Mouse (Mus musculus) heart, embryonic 10.5 days (tissue): ENCODE measurements around the gene Grik5. TPM values are rescaled to one million over a fixed set of nuclear protein-coding genes. Genes with fewer than 3 reads are reported as not detected.
"Not testable (repeated sequence)": the region's sequence is repeated elsewhere in the genome, so short reads cannot be mapped to it uniquely, and the experiment has no call there.

ENCODE experiments used
- DNase-seq: peaks from one replicate; pipeline ENCODE4 v3.0.0-alpha.2; 2017; ENCODE audit warnings: low spot score
- H3K27ac ChIP-seq: fragments of 300-500 bp; sonication (generic); 2 replicates; pipeline ENCODE4 v1.5.1; 2016; ENCODE audit warnings: mild to moderate bottlenecking
- H3K27me3 ChIP-seq: fragments of 300-500 bp; sonication (generic); 2 replicates; pipeline ENCODE4 v1.6.1; 2016; ENCODE audit warnings: mild to moderate bottlenecking; ENCODE audit not compliant: poor library complexity, insufficient read depth, severe bottlenecking
- H3K36me3 ChIP-seq: fragments of 300-500 bp; sonication (generic); 2 replicates; pipeline ENCODE4 v1.6.1; 2016; ENCODE audit warnings: mild to moderate bottlenecking, moderate library complexity
- H3K4me1 ChIP-seq: fragments of 300-500 bp; sonication (generic); 2 replicates; pipeline ENCODE4 v1.6.1; 2016; ENCODE audit warnings: mild to moderate bottlenecking
- H3K4me3 ChIP-seq: fragments of 300-500 bp; sonication (generic); 2 replicates; pipeline ENCODE4 v1.5.1; 2016; ENCODE audit warnings: mild to moderate bottlenecking, moderate library complexity
- H3K9me3 ChIP-seq: fragments of 300-500 bp; sonication (generic); 2 replicates; pipeline ENCODE4 v1.6.1; 2016; ENCODE audit warnings: mild to moderate bottlenecking, moderate library complexity
- WGBS: fragments of 180-500 bp; shearing (Covaris S2); methylation state at CpG from one replicate; pipeline ENCODE4 v1.1.7; 2016; 5-methylcytosine and 5-hydroxymethylcytosine counted together
- polyA plus RNA-seq: library from polyadenylated mRNA; unstranded; fragments of >200 nt; fragmentation: Nextera tagmentation; extraction: Ambion mirVana; gene quantifications from 2 replicates; pipeline ENCODE4 v1.2.1, GENCODE M21; 2016

Gene Grik5
- polyA plus RNA-seq, 1 experiment from 2014 or later = 6.6 TPM

DNA sequence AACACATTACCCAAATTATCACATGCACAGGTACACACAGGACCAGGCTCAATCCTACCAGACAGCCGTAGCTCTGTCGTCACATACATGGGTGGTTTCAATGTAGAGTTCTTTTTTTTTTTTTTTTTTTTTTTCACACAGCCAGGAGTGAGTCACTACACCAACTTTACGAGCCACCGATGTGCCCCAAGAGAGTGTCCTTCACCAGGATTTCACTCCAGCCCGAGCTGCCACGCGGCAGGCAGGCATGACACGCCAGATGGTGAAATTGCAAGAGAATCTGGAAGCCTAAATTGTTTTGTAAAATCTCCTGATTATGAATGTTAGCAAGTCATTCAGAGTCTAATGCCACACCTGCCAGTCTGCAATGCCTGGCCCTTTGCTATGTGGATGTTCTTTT is 24.8 kb downstream of the Grik5 start:
- Histone ChIP-seq H3K4me1 (peaks cover 8% of the 10 kb centered on the region), H3K4me3 (no peak overlapping the region), H3K27me3 (no peaks in the 10 kb centered on the region), H3K9me3 (no peaks in the 10 kb centered on the region), H3K27ac (no peak overlapping the region), H3K36me3 (peaks cover 82% of the 10 kb centered on the region)
- DNase-seq = no peak
- 90% methylated on average over 8 of the region's 8 CpGs for WGBS

DNA sequence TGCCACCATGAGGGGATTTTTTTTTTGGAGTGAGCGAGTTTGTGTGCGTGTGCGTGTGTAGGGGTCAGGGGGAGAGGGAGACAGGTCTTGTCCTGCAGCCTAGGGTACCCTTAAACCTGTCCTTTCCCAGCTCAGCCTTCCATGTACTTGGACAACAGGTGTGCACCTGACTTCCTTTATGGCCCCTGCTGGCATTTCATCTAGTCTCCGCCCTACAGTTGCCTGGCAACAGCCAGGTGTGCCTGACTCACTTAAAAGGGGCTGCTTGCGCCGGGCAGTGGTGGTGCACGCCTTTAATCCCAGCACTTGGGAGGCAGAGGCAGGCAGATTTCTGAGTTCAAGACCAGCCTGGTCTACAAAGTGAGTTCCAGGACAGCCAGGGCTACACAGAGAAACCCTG is 27.5 kb downstream of the Grik5 start:
- DNase-seq, H3K4me1 ChIP-seq, H3K27me3 ChIP-seq, H3K4me3 ChIP-seq, H3K9me3 ChIP-seq, H3K27ac ChIP-seq: not testable (repeated sequence)
- WGBS = 88% methylated on average over 7 of the region's 7 CpGs
- H3K36me3 ChIP-seq = peaks cover 91% of the 10 kb centered on the region

DNA sequence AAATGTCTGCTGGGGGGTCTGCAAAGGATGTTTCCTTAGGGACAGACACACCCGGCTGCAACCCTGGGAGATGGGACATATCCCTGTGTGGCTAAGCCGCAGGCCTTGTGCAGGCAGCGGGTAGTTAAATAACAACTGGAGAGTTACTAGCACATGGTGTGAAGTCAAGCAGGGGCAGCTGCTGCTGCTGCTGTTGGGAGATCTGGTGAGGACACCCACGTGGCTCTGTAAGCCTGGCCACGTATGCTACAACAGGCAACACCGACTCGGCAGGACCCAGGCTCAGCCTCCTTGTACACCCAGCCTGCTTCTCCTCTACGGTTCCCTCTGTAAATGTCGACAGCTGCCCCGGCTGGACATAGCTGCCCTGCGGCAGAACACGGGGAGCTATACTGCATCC is 30.2 kb downstream of the Grik5 start:
- Histone ChIP-seq H3K4me3 (no peak overlapping the region), H3K36me3 (peaks cover 87% of the 10 kb centered on the region), H3K9me3 (no peaks in the 10 kb centered on the region), H3K27me3 (no peaks in the 10 kb centered on the region), H3K4me1 (peaks cover 4% of the 10 kb centered on the region; the same call in 1 of the 2 replicates), H3K27ac (no peak overlapping the region)
- DNase-seq = no peak
- 76% methylated on average over 12 of the region's 12 CpGs for WGBS

DNA sequence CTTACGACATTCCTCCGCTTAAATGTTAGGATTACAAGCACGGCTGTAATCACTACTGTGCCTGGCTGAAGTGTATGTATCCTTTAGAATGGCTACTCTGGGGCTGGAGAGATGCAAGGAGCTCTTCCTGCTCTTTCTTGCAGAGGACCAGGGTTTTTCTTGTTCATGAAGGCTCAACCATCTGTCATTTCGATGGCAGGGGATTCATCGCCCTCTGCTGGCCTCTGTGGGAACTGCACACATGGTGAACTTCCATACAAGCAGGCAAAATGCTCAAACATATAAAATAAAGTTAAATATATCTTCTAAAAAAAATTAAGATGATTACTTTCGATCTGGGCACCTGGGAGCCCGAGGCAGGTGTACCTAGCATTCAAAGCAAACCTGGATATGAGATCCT is 36.2 kb downstream of the Grik5 start:
- H3K36me3 ChIP-seq = peaks cover 71% of the 10 kb centered on the region
- DNase-seq = no peak
- 52% methylated on average over 7 of the region's 7 CpGs for WGBS

DNA sequence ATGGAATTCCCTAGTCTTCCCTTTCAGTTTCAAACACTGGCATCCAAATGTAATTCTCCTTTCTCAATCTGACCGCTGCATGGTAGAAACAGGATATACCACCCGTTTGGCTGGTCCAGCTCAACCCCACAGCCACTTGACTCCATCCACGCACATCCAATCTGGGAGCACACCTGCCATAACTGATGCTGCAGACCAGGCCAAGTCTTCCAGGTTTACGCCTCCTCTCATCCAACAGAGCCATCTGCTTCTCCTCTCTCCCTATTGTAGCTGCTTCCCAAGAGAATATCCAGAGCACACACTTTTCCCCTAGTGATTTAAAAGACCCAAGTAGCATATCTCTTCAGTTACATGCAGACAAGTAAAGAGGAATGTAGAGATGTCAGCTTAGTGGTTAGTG is 37.4 kb downstream of the Grik5 start:
- Histone ChIP-seq H3K36me3 (peaks cover 60% of the 10 kb centered on the region), H3K9me3 (no peaks in the 10 kb centered on the region)
- 90% methylated on average over 4 of the region's 4 CpGs for WGBS

More for the DNA sequence above, 36.2 kb downstream of the Grik5 start:
- H3K4me3 ChIP-seq = no peak overlapping the region
- H3K4me1 ChIP-seq = 0 out of 2 replicates have a peak, but pooled peaks cover under 1% of the 10 kb centered on the region
- H3K27ac ChIP-seq = no peak overlapping the region
- no peaks in the 10 kb centered on the region for H3K9me3 ChIP-seq
- H3K27me3 ChIP-seq = no peaks in the 10 kb centered on the region

DNA sequence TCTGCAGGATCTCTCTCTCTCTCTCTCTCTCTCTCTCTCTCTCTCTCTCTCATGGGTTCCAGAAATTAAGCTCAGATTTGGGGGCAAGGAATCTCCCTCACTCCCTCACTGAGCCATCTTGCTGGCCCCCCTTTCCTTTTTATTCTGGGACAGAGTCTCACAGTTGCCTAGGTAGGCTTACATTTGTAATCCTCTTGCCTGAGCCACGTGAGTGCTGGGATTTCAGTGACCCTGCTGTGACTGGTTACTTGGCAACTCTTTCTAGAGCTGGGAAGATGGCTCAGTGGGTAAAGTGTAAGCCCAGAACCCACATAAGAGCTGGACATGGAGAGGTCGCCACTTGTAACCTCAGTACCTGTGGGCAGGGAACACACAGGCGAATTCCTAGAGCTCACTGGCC is 40.6 kb downstream of the Grik5 start:
- Histone ChIP-seq H3K36me3 (peaks cover 50% of the 10 kb centered on the region), H3K27ac (no peak overlapping the region), H3K9me3 (no peaks in the 10 kb centered on the region), H3K4me3 (no peak overlapping the region), H3K27me3 (no peaks in the 10 kb centered on the region), H3K4me1 (peaks cover 10% of the 10 kb centered on the region)
- WGBS = 74% methylated on average over 3 of the region's 3 CpGs
- DNase-seq = no peak

More for the DNA sequence above, 37.4 kb downstream of the Grik5 start:
- Histone ChIP-seq H3K4me3 (no peak overlapping the region), H3K27ac (no peak overlapping the region), H3K27me3 (no peaks in the 10 kb centered on the region), H3K4me1 (0 out of 2 replicates have a peak, but pooled peaks cover 7% of the 10 kb centered on the region)
- DNase-seq = no peak

DNA sequence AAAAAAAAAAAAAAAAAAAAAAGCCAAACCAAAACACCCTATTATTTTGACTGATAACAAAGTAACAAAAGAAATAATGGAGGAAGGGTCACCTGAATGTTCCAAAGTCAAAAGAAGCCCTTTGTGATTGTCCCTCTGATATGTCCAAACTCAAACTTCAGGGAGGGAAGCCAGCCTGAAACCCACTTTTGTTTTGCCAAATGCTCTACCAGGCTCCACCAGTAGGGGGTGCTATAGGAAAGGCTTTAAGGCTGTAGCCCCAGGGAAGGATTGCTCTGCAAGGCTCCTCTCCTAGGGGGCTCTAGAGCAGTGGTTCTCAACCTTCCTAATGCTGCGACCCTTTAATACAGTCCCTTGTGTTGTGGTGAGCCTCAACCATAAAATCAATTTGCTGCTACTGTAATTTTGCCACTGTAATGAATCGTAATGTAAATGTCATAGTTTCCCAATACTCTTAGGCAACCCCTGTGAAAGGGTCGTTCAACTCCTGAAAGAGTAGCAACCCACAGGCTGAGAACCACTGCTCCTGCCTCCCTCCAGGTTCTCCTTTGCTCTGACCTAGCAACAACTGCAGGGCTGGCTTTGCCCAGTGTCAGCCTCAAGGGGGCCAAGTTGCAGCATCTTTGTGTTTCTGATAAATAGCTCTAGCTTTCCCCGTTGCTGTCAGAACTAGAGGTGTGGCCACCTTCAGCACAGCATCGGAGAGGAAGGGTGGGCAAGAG is 42.0 kb downstream of the Grik5 start:
- H3K36me3 ChIP-seq = peaks cover 37% of the 10 kb centered on the region
- no peak overlapping the region for H3K4me3 ChIP-seq
- H3K27me3 ChIP-seq = no peaks in the 10 kb centered on the region
- H3K27ac ChIP-seq = no peak overlapping the region
- WGBS = 35% methylated on average over 5 of the region's 5 CpGs
- H3K4me1 ChIP-seq = peaks cover 22% of the 10 kb centered on the region
- no peaks in the 10 kb centered on the region for H3K9me3 ChIP-seq
- no peak for DNase-seq

DNA sequence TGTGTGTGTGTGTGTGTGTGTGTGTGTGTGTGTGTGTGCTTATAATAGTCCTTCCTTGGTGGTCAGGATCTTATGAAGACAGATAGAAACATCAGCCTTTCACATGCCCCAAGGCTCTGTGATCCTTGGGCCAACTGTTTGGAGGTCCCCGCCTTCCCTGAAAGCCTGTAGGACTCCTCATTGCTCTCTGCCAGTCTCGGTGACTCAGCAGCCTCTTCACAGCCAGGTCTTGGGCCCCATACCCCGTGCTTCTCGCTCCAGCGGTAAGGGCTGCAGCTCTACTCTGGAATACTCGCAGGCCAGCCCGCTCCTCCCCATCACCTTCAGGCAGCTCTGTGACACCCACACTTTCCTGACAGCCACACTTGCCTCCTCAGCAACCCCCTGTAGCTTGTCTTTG is 45.7 kb downstream of the Grik5 start:
- H3K4me3 ChIP-seq = no peak overlapping the region
- 48% methylated on average over 7 of the region's 7 CpGs for WGBS
- no peaks in the 10 kb centered on the region for H3K9me3 ChIP-seq
- H3K27ac ChIP-seq = peak overlapping the region; percentile 32; the same call in 1 of the 2 replicates
- H3K27me3 ChIP-seq = no peaks in the 10 kb centered on the region
- no peak for DNase-seq
- H3K4me1 ChIP-seq = peaks cover 27% of the 10 kb centered on the region
- peaks cover 35% of the 10 kb centered on the region for H3K36me3 ChIP-seq

DNA sequence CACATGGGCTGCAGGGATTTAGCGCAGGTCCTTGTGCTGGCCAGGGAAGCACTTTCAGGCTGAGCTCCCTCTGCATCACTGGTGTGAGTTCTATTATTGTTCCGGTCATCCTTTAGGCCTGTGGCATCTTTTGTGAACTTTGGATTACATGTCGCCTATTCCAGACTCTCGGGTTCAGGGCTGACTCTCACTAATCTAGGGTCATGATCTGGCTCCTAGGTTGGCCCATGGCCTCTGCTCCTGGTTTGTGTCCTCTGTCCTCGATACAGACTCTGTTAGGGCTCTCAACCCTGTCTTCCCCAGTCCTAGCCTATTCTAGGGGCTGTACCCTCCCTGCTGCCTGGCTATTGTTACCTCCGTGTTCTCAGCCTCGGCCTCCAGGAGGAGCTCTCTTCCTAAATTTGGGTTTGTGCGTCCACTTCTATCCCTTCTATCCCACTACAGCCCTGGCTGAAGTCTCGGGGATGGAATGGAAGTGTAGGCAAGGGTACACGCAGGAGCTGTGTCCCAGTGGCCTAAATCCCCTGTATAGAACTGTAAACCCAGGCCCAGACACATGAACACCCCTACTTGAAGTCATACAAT is 46.2 kb downstream of the Grik5 start:
- 52% methylated on average over 10 of the region's 10 CpGs for WGBS
- H3K27me3 ChIP-seq = no peaks in the 10 kb centered on the region
- no peak for DNase-seq
- peaks cover 39% of the 10 kb centered on the region for H3K36me3 ChIP-seq
- no peaks in the 10 kb centered on the region for H3K9me3 ChIP-seq
- H3K27ac ChIP-seq = peak overlapping the region; percentile 32; the same call in 1 of the 2 replicates
- H3K4me3 ChIP-seq = no peak overlapping the region
- H3K4me1 ChIP-seq = peaks cover 27% of the 10 kb centered on the region

DNA sequence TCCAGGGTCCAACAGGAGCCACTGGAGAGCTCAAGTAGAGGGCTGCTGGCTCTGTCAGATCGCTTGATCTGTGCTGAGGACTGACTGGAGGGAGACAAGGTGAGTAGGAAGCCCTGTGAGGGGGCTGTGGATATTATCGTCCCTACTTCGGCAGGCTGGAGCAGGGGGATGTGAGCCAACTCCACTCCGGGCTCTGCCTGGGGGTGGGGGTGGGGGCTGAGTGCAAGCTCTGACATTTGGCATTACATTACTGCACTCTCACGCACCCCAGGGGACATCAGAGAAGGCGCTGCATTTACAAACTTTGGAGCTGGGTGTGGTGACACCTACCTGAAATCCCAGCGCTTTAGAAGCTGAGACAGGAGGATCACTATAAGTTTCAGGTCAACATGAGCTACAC is 60.6 kb downstream of the Grik5 start:
- peaks cover 48% of the 10 kb centered on the region for H3K36me3 ChIP-seq
- peaks cover 76% of the 10 kb centered on the region for H3K27me3 ChIP-seq
- H3K27ac ChIP-seq = no peak overlapping the region
- H3K4me1 ChIP-seq = peaks cover 26% of the 10 kb centered on the region
- H3K9me3 ChIP-seq = no peaks in the 10 kb centered on the region
- H3K4me3 ChIP-seq = no peak overlapping the region
- WGBS = 46% methylated on average over 7 of the region's 7 CpGs
- no peak for DNase-seq

DNA sequence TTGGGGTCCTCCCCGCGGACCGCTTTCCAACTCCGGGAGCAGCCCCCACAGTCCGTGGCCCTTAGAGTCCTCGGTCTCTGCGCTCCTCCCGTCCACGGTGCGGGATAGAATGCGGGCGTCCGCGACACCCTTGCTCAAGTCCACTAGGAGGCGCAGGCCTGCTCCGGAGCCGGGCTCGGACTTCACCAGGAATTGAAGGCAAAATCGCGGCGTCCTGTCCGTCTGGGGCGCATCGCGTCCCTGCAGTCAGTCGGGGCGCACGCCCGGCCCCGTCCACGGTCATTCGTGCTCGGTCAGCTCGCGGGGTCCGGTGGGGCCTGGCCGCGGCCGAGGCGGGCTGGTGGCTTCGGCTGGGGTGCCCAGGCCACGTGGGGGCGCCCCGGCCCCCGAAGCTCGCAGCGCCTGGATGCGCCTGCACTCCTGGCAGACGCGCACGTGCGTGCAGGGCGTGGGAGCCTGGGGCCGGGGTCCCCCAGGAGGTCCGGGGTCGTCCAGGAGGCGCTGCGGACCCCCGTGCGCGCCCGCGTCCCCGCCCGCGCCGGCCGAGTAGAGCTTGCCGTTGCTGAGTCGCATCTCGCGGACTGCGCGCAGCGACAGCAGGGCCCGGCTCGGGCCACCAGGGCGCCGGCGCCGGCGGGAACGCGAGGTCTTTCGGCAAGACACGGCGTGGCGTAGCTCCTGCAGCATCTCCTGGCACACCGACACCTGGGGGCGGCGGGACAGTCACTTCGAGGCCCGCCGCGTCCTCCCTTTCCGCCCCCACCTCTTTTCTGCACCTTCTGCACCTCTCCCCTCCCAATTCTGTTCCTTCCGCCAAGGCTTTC is 61.8 kb downstream of the Grik5 start:
- Histone ChIP-seq H3K9me3 (no peaks in the 10 kb centered on the region), H3K27ac (no peak overlapping the region), H3K27me3 (peaks cover 89% of the 10 kb centered on the region), H3K4me3 (peak overlapping the region; percentile 61), H3K4me1 (peaks cover 34% of the 10 kb centered on the region), H3K36me3 (peaks cover 35% of the 10 kb centered on the region)
- no peak for DNase-seq
- WGBS = 1% methylated on average over 96 of the region's 97 CpGs

DNA sequence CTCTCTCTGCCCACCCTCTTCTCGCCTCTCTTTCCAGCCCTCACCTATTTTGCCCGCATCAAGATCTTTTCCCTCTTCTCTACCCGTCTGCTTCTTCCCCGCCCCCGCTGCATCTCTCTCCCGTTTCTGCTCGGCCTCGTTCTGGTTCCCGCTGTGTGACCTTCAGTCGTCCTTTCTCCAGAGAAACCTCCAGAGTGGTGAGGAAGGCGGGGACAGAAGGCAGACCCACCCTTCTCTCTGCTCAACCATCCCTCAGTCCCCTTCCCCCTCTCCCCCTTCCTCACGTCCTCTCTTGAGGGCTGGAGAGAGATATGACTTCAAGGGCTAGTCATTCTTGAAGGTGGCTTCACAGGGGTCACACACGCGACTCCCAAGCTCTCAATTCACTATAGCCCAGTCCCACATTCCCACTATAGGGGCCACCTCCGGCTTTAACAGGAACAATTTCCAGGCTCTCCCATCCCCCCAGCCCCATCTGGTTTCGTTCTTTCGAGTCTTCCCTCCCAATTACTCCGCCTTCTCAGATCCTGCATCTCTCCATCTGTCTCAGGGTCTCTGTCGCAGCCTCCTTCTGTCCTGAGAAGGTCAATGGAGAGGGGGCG is 62.9 kb downstream of the Grik5 start:
- H3K4me3 ChIP-seq = no peak overlapping the region; the same call in 1 of the 2 replicates
- H3K27ac ChIP-seq = no peak overlapping the region
- peaks cover 41% of the 10 kb centered on the region for H3K4me1 ChIP-seq
- peaks cover 24% of the 10 kb centered on the region for H3K36me3 ChIP-seq
- no peak for DNase-seq
- WGBS = 6% methylated on average over 20 of the region's 20 CpGs
- no peaks in the 10 kb centered on the region for H3K9me3 ChIP-seq
- peaks cover 100% of the 10 kb centered on the region for H3K27me3 ChIP-seq
